Mouse (Mus musculus): ENCODE data around the gene Cfap65. TPM values are rescaled to one million over a fixed set of nuclear protein-coding genes. Genes with fewer than 3 reads are reported as not detected.
A peak's percentile ranks its signal among the peaks of the same experiment; 100 is the strongest.

Cfap65 gene
- polyA plus RNA-seq, 1 experiment from 2014 or later: 0.03 TPM

DNA sequence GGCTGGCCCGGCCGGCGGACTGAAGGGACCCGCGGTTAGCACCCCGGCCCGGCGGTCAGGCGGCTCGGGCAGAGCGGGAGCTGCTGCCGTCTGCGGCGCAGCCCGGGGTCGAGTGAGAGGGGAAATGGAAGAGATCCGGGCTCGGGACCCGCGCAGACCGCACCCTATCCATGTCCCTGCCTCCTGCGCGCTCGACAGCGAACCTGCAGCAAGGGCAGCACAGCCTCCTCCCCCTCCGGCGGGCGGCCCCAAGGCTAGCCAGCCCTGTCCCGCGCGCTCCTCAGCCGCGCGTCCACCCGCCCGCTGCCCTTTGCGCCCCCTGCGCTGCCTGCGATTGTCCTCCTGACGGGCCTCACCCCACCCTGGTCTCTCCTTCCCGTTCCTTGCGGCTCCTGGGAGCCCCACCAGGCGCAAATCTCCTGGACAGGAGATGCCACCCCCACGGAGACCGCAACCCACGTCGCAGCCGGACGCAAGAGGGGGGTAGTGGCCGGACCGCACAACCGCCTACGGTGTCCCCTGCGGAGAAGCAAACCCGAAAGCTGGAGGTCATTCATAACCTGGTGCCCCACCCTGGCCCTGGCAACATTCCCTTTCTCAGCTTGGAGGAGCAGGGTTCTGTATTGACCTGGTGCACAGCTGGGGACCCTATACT, 16.3 kb upstream of the Cfap65 start, which contains the start of gene Ihh:
Gene Ihh (minus strand): TSS at position 117 of the 655 bp plus-strand sequence.
- Histone ChIP-seq H3K4me2 (peak within 1 kb of the TSS; percentile 72), H3K27ac (no peak within 1 kb of the TSS), H3K36me3 (no peaks in the 10 kb centered on the region), H3K9ac (peak within 1 kb of the TSS; percentile 36), H3K9me3 (replicated peaks) (no peaks in the 10 kb centered on the region), H3K27me3 (peaks cover 95% of the 10 kb centered on the region), H3K4me3 (replicated peaks) (peak within 1 kb of the TSS; percentile 45), H3K4me1 (peaks cover 45% of the 10 kb centered on the region)
- WGBS: 3% methylated on average over 34 of the region's 55 CpGs
- peak; percentile 34; the same call in 1 of the 2 replicates for ATAC-seq (replicated peaks; ENCODE audit: low FRiP score)

DNA sequence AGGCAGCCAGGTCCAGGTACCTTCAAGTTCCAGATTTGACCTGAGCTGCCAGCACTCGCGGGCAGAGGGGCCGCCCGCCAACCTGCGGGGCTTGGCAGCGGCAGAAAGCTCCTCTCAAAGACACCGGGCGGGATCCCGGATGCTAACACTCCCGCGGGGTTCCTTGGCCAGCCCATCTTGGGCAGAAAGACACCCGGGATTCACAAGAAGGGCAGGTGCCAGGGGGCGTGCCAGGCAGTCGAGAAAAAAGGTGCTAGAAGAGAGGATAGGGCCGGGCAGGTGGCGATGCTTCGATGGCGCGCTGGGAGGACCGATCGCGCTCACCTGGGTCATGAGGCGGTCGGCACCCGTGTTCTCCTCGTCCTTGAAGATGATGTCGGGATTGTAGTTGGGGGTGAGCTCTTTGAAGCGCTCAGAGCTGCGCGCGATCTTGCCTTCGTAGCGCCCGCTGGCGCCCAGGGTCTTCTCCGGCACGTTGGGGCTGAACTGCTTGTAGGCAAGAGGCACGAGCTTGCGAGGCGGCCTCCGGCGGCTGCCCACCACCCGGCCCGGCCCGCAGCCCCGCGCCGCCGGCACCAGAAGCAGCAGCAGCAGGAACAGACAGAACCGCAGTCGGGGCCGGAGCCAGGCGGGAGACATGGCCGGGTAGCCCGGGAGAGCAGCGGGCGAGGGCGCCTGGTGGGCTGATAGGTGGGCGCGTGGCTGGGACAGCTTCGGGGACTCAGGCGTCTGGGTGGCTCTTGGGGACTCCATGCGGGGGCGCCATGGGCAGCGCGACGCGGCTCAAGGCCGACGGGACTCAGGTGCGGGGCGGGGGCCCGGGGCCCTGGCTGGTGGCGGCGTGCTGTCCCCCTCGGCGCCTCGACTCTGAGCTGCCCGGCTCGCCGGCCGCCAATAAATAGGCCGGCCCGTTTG, 15.4 kb upstream of the Cfap65 start:
- Histone ChIP-seq H3K27ac (no peak overlapping the region), H3K9me3 (replicated peaks) (no peaks in the 10 kb centered on the region), H3K27me3 (peaks cover 98% of the 10 kb centered on the region), H3K36me3 (no peaks in the 10 kb centered on the region), H3K4me2 (peak overlapping the region; percentile 72), H3K9ac (peak overlapping the region; percentile 36), H3K4me1 (peaks cover 45% of the 10 kb centered on the region), H3K4me3 (replicated peaks) (peak overlapping the region; percentile 45)
- 1% methylated on average over 79 of the region's 84 CpGs for WGBS
- ATAC-seq (replicated peaks; ENCODE audit: low FRiP score): no peak

DNA sequence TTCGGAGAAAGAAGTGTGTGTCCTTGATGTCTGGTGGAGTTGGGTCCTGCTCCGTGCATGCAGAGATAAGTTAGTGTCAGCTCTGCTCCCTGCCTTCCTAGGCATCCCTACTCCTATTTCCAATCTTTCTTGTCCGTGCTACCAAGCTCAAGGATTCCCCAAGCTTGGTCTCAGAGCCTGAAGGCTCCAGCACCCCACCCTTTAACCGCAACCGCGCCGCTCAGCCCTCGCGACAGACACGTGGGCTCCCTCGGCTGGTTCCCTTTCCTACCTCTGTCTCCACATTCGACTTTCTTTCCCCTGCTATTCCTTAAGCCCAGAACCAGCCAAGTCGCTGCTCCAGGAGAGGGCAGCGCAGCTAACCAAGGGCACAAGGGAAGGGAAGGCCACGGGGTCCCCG, 14.7 kb upstream of the Cfap65 start:
- 1% methylated on average over 16 of the region's 16 CpGs for WGBS
- Histone ChIP-seq H3K4me1 (peaks cover 45% of the 10 kb centered on the region), H3K4me2 (peak overlapping the region; percentile 72), H3K4me3 (replicated peaks) (peak overlapping the region; percentile 45), H3K9me3 (replicated peaks) (no peaks in the 10 kb centered on the region), H3K36me3 (no peaks in the 10 kb centered on the region), H3K27me3 (peaks cover 99% of the 10 kb centered on the region), H3K9ac (no peak overlapping the region), H3K27ac (peak overlapping the region; percentile 5; the same call in 1 of the 2 replicates)
- no peak for ATAC-seq (replicated peaks; ENCODE audit: low FRiP score)

DNA sequence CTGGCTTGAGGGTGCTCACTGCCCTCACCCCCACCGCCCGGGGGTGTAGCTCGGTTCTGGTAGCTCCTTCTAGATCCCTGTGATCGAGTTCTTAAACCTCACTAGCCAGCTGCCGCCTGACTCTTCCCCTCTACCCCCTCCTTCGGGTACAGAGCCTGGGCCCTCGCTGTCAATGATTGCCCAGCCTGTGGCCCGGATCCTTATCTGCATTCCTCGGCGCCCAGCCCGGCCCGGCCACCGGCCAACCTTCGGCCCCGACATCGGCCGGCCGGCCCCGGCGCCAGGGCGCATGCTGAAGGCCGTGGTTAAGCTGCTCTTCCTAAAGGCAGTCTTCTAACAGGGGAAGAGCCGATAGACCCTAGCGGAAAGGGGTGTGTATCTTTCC, 14.3 kb upstream of the Cfap65 start:
- Histone ChIP-seq H3K27ac (peak overlapping the region; percentile 5; the same call in 1 of the 2 replicates), H3K4me2 (peak overlapping the region; percentile 72), H3K36me3 (no peaks in the 10 kb centered on the region), H3K9ac (no peak overlapping the region), H3K4me3 (replicated peaks) (peak overlapping the region; percentile 45), H3K4me1 (peaks cover 45% of the 10 kb centered on the region), H3K27me3 (peaks cover 99% of the 10 kb centered on the region), H3K9me3 (replicated peaks) (no peaks in the 10 kb centered on the region)
- WGBS: 2% methylated on average over 24 of the region's 24 CpGs
- peak; percentile 77 for ATAC-seq (replicated peaks; ENCODE audit: low FRiP score)

DNA sequence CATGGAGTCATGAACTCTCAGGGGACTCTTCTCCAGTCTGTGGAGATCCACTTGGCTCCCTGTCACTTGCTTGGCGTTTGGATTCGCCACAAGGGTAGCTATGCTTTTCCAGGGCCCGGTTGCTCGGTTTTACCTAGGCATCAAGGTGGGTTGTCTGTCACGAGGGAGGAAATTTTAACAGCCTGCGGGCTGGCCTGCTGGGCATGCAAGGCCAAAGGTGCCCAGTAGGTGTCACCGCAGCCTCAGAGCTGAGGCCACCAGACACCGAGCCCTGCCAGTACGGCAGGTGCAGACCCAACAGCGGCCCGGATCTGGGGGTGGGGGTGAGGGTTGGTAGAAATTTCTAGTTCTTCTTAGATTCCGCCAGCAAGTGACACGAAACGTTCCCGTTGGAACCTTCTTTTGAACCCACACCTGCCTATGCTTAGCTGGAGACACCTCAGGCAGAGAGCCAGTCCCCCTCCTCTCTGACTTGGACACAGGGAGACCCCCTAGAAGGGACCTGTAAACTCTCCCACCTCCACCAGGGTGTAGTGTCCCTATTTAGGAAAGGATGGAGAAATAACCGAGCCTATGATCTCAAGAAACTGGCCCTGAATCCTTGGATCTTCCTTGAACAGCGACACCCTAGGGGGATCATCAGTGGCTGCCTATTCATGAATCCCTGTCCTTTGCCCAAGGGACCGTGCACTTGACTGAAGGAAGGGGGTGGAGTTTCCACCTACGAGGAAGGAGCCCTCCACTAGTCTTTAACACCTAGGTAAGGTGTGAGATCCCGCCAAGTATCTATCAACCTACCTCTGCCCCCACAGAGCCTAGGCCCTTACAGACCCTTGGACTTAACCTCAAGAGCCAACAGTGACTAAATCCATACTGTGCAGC, 13.6 kb upstream of the Cfap65 start:
- Histone ChIP-seq H3K4me3 (replicated peaks) (peak overlapping the region; percentile 45), H3K4me2 (peak overlapping the region; percentile 72), H3K27ac (no peak overlapping the region), H3K9ac (no peak overlapping the region), H3K4me1 (peaks cover 45% of the 10 kb centered on the region), H3K27me3 (peaks cover 100% of the 10 kb centered on the region), H3K9me3 (replicated peaks) (no peaks in the 10 kb centered on the region), H3K36me3 (no peaks in the 10 kb centered on the region)
- ATAC-seq (replicated peaks; ENCODE audit: low FRiP score): peak; percentile 44
- WGBS: 3% methylated on average over 20 of the region's 20 CpGs

DNA sequence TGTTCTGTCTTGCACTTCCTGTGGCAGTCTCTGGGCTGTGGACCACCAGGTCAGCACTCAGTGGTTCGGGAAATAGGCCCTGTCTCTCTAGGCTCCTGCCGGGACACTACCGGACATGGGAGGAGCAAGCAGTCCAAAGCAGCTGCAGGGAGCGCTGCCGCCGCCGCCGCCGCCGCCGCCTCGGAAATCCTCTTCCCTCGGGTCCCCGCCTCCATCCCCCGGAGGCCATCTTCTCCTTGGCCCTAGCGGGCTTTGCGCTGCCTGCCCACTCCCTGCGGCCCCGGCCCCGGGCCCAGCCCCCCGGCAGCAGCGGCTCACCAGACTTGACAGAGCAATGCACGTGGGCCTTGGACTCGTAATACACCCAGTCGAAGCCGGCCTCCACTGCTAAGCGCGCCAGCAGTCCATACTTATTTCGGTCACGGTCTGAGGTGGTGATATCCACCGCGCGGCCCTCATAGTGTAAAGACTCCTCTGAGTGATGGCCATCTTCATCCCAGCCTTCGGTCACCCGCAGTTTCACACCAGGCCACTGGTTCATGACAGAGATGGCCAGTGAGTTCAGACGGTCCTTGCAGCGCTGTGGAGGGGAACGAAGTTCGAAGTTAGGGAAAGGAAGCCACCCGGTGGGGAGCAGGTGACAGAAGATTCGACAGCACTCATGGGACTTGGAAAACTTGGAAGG, 12.7 kb upstream of the Cfap65 start:
- H3K27me3 ChIP-seq: peaks cover 98% of the 10 kb centered on the region
- H3K4me2 ChIP-seq: peak overlapping the region; percentile 72
- ATAC-seq (replicated peaks; ENCODE audit: low FRiP score): no peak
- 1% methylated on average over 41 of the region's 41 CpGs for WGBS
- H3K4me1 ChIP-seq: peaks cover 45% of the 10 kb centered on the region
- no peak overlapping the region for H3K27ac ChIP-seq
- H3K4me3 ChIP-seq (replicated peaks): peak overlapping the region; percentile 39
- no peaks in the 10 kb centered on the region for H3K36me3 ChIP-seq
- no peaks in the 10 kb centered on the region for H3K9me3 ChIP-seq (replicated peaks)
- no peak overlapping the region for H3K9ac ChIP-seq

DNA sequence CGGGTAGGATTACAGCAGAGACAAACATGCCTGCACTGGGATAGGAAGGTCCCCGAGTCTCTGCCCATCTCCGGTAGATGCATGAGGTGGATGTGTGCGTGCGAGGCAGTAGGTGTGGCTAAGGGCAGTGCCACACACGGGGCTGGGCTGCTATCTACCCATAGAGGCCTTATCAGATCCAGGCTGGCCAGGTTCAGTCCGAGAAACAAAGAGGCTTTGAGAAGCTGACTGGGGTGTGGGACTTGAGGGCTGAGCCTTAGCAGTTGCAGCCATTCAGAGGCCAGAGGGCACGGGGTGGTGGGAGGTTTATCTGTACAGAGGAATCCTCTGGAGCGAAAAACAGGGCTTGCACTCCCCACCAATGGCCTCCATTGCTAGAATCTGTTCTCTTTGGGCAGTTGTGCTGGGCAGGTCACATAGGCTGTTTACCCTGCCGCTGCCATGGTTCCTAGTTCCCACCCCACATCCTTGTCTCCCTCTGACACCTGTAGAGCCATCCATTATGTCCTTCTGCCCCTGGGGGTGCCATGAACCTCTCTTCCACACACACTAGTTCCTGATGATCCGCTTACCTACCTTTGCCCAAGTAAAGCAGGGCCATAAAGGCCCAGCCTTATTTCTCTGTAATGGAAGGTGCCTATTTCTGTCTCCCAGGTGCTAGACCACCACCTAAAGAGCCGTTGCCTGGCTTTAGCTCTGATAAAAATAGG, 6.4 kb upstream of the Cfap65 start:
- no peak overlapping the region for H3K9ac ChIP-seq
- H3K4me1 ChIP-seq: no peaks in the 10 kb centered on the region
- H3K4me3 ChIP-seq (replicated peaks): no peak overlapping the region
- H3K36me3 ChIP-seq: no peaks in the 10 kb centered on the region
- no peak overlapping the region for H3K27ac ChIP-seq
- no peak overlapping the region for H3K4me2 ChIP-seq
- WGBS: 52% methylated on average over 12 of the region's 12 CpGs
- H3K27me3 ChIP-seq: peaks cover 81% of the 10 kb centered on the region
- no peak for ATAC-seq (replicated peaks; ENCODE audit: low FRiP score)
- H3K9me3 ChIP-seq (replicated peaks): no peaks in the 10 kb centered on the region

DNA sequence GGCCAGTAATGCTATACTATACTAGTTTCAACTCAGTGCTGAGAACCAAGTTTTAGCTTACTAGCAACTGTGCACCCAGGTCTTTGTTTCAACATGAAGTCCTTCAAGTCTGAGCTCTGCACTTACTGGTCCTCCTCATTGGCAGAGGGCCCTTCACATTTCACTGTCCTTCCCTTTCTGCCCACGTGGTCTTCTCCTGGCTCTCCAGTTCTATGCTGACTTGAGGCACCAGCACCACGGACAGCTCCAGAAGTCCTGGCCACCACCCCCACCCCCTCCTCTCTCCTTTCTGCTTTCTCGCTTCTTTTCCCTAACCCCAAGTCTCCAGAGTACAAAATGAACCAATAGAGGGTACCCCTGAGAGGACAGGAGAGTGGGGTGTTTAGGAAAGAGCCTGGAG, 4.4 kb upstream of the Cfap65 start:
- WGBS: 3% methylated on average over 3 of the region's 3 CpGs
- Histone ChIP-seq H3K9ac (no peak overlapping the region), H3K9me3 (replicated peaks) (no peaks in the 10 kb centered on the region), H3K4me3 (replicated peaks) (no peak overlapping the region), H3K4me2 (no peak overlapping the region), H3K4me1 (0 out of 2 replicates have a peak, but pooled peaks cover 2% of the 10 kb centered on the region), H3K36me3 (no peaks in the 10 kb centered on the region), H3K27me3 (peaks cover 78% of the 10 kb centered on the region), H3K27ac (no peak overlapping the region)
- ATAC-seq (replicated peaks; ENCODE audit: low FRiP score): no peak

DNA sequence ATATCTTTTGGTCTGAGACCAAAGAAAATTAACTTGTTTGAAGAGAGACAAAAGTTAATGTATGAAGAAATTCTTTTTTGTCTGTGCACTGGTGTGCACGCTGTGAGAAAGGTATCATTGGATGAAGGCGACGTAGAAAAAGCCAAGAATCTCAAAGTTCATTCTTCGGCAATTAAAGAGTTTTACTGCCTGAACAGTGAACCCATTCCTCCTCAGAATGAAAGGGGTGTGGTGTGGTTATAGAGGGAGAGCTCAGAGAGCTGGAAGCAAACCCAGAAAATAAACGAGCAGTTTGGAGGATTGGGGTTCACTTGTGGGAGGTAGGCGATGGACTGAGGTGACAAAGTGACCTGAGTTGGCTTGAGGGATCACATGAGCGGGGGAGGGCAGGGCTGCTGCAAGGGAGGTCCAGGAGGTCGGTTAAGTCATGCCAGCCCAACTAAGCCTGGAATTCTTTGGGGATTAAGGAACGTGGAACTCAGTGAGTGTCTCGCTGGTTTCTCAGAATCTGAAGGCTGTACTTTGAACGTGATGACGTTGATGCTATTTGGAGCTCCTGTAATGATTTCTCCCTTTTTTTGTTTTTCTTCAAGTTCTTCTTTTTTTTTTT, 927 bp upstream of the Cfap65 start:
- Histone ChIP-seq H3K9me3 (replicated peaks) (no peaks in the 10 kb centered on the region), H3K9ac (no peak overlapping the region), H3K36me3 (no peaks in the 10 kb centered on the region), H3K4me1 (0 out of 2 replicates have a peak, but pooled peaks cover 2% of the 10 kb centered on the region), H3K4me3 (replicated peaks) (no peak overlapping the region), H3K27ac (no peak overlapping the region), H3K27me3 (peaks cover 76% of the 10 kb centered on the region), H3K4me2 (no peak overlapping the region)
- no peak for ATAC-seq (replicated peaks; ENCODE audit: low FRiP score)
- 45% methylated on average over 12 of the region's 12 CpGs for WGBS

DNA sequence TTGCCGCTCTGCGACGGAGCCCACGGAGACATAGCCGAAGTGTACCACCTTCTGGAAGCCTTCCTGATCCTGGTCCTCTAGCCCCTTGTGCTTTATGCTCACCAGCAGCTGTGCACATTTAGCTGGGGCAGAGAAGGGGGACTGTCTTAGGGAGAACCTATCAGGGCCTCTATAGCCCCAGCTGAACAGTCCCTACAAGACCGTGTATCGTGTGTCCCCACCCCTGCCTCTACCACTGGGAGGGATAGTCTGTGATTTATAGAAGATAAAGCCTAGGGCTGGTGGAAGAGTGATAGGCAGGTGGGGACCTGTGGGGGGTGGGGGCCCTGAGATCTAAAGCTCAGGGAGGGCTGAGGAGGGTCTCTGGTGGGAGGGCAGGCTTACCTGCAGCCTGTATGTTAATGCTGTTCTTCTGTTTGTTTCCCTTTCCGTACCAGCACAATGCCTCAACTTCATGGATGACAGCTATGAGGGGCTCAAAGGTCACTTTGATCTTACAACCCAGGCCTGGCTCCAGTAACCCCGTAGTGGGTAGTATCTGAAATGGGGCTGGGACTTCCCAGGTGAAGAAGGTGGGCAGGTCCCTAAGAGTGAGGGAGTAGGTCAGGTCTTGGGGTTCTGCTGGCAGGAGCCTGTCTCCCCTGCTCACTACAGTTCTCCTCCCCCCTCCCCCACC, 7.6 kb downstream of the Cfap65 start:
- Histone ChIP-seq H3K27me3 (peaks cover 44% of the 10 kb centered on the region), H3K4me3 (replicated peaks) (no peak overlapping the region), H3K36me3 (no peaks in the 10 kb centered on the region), H3K27ac (no peak overlapping the region), H3K4me1 (no peaks in the 10 kb centered on the region), H3K4me2 (no peak overlapping the region), H3K9ac (no peak overlapping the region), H3K9me3 (replicated peaks) (no peaks in the 10 kb centered on the region)
- 74% methylated on average over 9 of the region's 9 CpGs for WGBS
- no peak for ATAC-seq (replicated peaks; ENCODE audit: low FRiP score)

Data from kidney, embryonic 15.5 days (tissue).